In the genomic region with DNA sequence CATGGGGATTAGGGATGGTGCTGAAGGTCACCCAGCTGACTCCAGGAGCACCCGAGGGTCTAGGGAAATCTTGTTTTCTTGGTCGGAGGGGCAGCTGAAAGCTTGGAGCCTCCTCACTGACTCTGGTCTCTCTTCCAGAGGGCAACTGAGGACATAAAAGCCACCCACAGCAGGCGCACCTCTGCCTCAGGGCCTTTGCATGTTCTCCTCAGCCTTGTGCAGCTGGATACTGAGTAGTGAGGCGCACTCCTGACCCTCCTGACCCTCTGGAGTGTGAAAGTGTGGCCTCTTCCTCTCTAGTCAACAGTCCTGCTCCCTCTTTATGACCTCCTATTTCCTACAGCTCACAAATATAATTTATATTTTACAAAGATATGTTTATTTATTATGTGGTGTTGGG, we compare ENCODE assay signal across 9 mouse cellular contexts. TPM values are rescaled to one million over a fixed set of nuclear protein-coding genes. Genes with fewer than 3 reads are reported as not detected.
DNase-seq lines count a peak whose midpoint lies in the region; ATAC-seq lines count a peak whose summit lies in the region.
"Had no signal": no experiment of that assay in that cellular context is flagged by ENCODE, and none has a peak within 500 bp of the region (broad histone marks: within the 10 kb centered on the region; RNA-seq: fewer than 3 reads in every experiment).

No protein-coding gene starts in this region.

- 0 out of 2 replicates have a peak overlapping the region, but pooled peaks have one; percentile 89 for H3K4me2 ChIP-seq in forebrain, embryonic 15.5 days (replicated peaks)
- H3K4me2 ChIP-seq in limb, embryonic 13.5 days (replicated peaks) = peak overlapping the region; percentile 96
- H3K4me2 ChIP-seq in stomach, embryonic 15.5 days = peak overlapping the region; percentile 99

- no peak for ATAC-seq in forebrain, embryonic 15.5 days (replicated peaks)
- ATAC-seq in limb, embryonic 13.5 days (ENCODE audit: low FRiP score, low read depth) = no peak
- no peak for ATAC-seq in stomach, embryonic 15.5 days (ENCODE audit: insufficient read depth, low FRiP score, low read depth)

- H3K9ac ChIP-seq in forebrain, embryonic 15.5 days (replicated peaks) = no peak overlapping the region
- H3K9ac ChIP-seq in limb, embryonic 13.5 days = no peak overlapping the region
- H3K9ac ChIP-seq in stomach, embryonic 15.5 days = no peak overlapping the region

- DNase-seq in ovary, postnatal 36 days (ENCODE audit: low spot score) = peak; percentile 9
- DNase-seq in ovary, postnatal 14 days (ENCODE audit: low spot score) = no peak
- no peak for DNase-seq in urinary bladder, postnatal 10 days (ENCODE audit: low spot score)
- DNase-seq in adrenal gland, postnatal 4 days (ENCODE audit: low spot score in 2 of 2) = no peak
- DNase-seq in embryo, embryonic 10 days (ENCODE audit: low spot score) = no peak

- no peaks in the 10 kb centered on the region for H3K9me3 ChIP-seq in forebrain, embryonic 15.5 days
- H3K9me3 ChIP-seq in limb, embryonic 13.5 days = no peaks in the 10 kb centered on the region
- H3K9me3 ChIP-seq in stomach, embryonic 15.5 days = no peaks in the 10 kb centered on the region

- H3K27me3 ChIP-seq in forebrain, embryonic 15.5 days = no peaks in the 10 kb centered on the region
- H3K27me3 ChIP-seq in limb, embryonic 13.5 days = peaks cover 6% of the 10 kb centered on the region; the same call in 1 of the 2 replicates
- no peaks in the 10 kb centered on the region for H3K27me3 ChIP-seq in stomach, embryonic 15.5 days (replicated peaks)

- WGBS in forebrain, embryonic 15.5 days = 86% methylated on average over 4 of the region's 4 CpGs
- WGBS in limb, embryonic 13.5 days = 72% methylated on average over 4 of the region's 4 CpGs
- 70% methylated on average over 4 of the region's 4 CpGs for WGBS in stomach, embryonic 15.5 days

- no peak overlapping the region for H3K4me3 ChIP-seq in forebrain, embryonic 15.5 days
- no peak overlapping the region for H3K4me3 ChIP-seq in limb, embryonic 13.5 days
- H3K4me3 ChIP-seq in stomach, embryonic 15.5 days (replicated peaks) = no peak overlapping the region

- H3K27ac ChIP-seq in forebrain, embryonic 15.5 days (replicated peaks) = no peak overlapping the region
- H3K27ac ChIP-seq in limb, embryonic 13.5 days = no peak overlapping the region
- H3K27ac ChIP-seq in stomach, embryonic 15.5 days = peak overlapping the region; percentile 69

- peaks cover 22% of the 10 kb centered on the region for H3K4me1 ChIP-seq in forebrain, embryonic 15.5 days
- peaks cover 25% of the 10 kb centered on the region for H3K4me1 ChIP-seq in limb, embryonic 13.5 days
- peaks cover 12% of the 10 kb centered on the region for H3K4me1 ChIP-seq in stomach, embryonic 15.5 days

- H3K36me3 ChIP-seq in forebrain, embryonic 15.5 days = no peaks in the 10 kb centered on the region
- no peaks in the 10 kb centered on the region for H3K36me3 ChIP-seq in limb, embryonic 13.5 days
- H3K36me3 ChIP-seq in stomach, embryonic 15.5 days = no peaks in the 10 kb centered on the region

RNA-seq across cellular contexts. Expression of gene Ephx1, which starts 4.7 kb away (rescaled TPM):
- 3.6 and 4.0 TPM in 2 replicates for polyA plus RNA-seq in forebrain, embryonic 15.5 days (2015; fragmentation: Nextera tagmentation; extraction: Ambion mirVana)
- polyA plus RNA-seq in limb, embryonic 13.5 days (2015; fragmentation: Nextera tagmentation; extraction: Ambion mirVana) = 4.2 and 4.3 TPM in 2 replicates
- 9.5 and 10.5 TPM in 2 replicates for polyA plus RNA-seq in stomach, embryonic 15.5 days (2015; fragmentation: Nextera tagmentation; extraction: Ambion mirVana)
- 10 to 100 TPM; 85.8 to 86.5 TPM for total RNA-seq in adrenal gland, postnatal 4 days (2021)

RNA-seq across cellular contexts. Expression of gene 9130409I23Rik, which starts 35.0 kb away (rescaled TPM):
- polyA plus RNA-seq in forebrain, embryonic 15.5 days (2015; fragmentation: Nextera tagmentation; extraction: Ambion mirVana) = 0.11 TPM in 1 of 2 replicates, not detected in the other
- polyA plus RNA-seq in limb, embryonic 13.5 days (2015; fragmentation: Nextera tagmentation; extraction: Ambion mirVana) = not detected in 2 replicates
- polyA plus RNA-seq in stomach, embryonic 15.5 days (2015; fragmentation: Nextera tagmentation; extraction: Ambion mirVana) = not detected in 2 replicates
- total RNA-seq in adrenal gland, postnatal 4 days (2021) = not detected
- total RNA-seq: left cerebral cortex, postnatal 14 days had no signal
